In the genomic region with DNA sequence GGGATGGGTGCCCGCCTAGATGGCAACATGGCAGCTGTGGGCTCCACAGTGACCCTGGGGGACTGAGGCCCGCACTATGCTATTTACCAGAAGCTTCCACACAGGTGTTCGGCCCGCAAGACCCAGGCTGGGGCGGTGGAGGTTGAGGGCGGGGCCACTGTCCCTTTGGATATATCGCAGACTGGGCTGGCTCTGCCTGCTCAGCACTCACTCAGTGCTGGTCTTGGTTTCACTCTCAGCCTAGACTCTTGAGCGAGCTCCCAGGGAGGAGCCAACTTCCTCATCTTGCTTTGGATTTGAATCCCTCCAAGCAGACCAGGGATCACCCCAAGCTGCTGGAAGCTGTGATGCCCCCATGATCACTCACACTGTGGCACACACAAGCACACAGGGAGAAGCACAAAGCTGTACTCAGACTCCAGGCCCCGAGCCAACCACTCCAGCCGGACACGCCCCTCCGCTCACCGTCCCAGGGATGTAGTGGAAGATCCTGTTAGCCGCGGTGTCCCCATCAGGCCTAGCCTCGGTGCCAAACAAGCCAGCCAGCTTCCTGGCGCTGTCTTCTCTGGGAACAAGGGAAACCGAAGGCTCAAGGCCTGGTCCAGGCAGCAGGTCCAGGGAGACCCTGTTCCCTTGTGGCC, we compare ENCODE assay signal across 8 mouse cellular contexts. TPM values are rescaled to one million over a fixed set of nuclear protein-coding genes. Genes with fewer than 3 reads are reported as not detected.
A peak's percentile ranks its signal among the peaks of the same experiment; 100 is the strongest.
DNase-seq lines count a peak whose midpoint lies in the region; ATAC-seq and TF ChIP-seq lines count a peak whose summit lies in the region.

No protein-coding gene starts in this region.

- H3K9ac ChIP-seq in heart, adult 2 months (ENCODE audit: low read depth, low read length), result no peak overlapping the region

- H3K36me3 ChIP-seq in heart, adult 2 months (ENCODE audit: control insufficient read depth, insufficient read depth, low read length), result no peaks in the 10 kb centered on the region
- H3K36me3 ChIP-seq in limb, embryonic 10.5 days, result peaks cover 49% of the 10 kb centered on the region

- H3K27me3 ChIP-seq in heart, adult 2 months (ENCODE audit: control insufficient read depth, insufficient read depth, low read length), result no peaks in the 10 kb centered on the region
- no peaks in the 10 kb centered on the region for H3K27me3 ChIP-seq in limb, embryonic 10.5 days (ENCODE audit: low read depth, poor library complexity, severe bottlenecking)

- no peak overlapping the region for H3K4me3 ChIP-seq in heart, adult 2 months
- peak overlapping the region; percentile 17 for H3K4me3 ChIP-seq in limb, embryonic 10.5 days

- no peaks in the 10 kb centered on the region for H3K9me3 ChIP-seq in limb, embryonic 10.5 days (replicated peaks)

- H3K27ac ChIP-seq in heart, adult 2 months, result no peak overlapping the region
- peak overlapping the region; percentile 51; the same call in 1 of the 2 replicates for H3K27ac ChIP-seq in limb, embryonic 10.5 days

- TF ChIP-seq CTCF in heart, adult 2 months (IDR thresholded peaks at IDR 0.05), result no peak

- no peaks in the 10 kb centered on the region; the same call in 1 of the 2 replicates for H3K4me1 ChIP-seq in heart, adult 2 months (ENCODE audit: control insufficient read depth, insufficient read depth, low read length)
- H3K4me1 ChIP-seq in limb, embryonic 10.5 days, result peaks cover 13% of the 10 kb centered on the region

- no peaks in the 10 kb centered on the region for H3K79me2 ChIP-seq in heart, adult 2 months (replicated peaks; ENCODE audit: control insufficient read depth, insufficient read depth, low read length)

- WGBS in heart, adult 2 months, result 27% methylated on average over 18 of the region's 18 CpGs
- 37% methylated on average over 18 of the region's 18 CpGs for WGBS in limb, embryonic 10.5 days

- DNase-seq in urinary bladder, postnatal 14 days (ENCODE audit: low spot score), result peak; percentile 63
- no peak for DNase-seq in urinary bladder, adult 2 months (ENCODE audit: low spot score)
- peak; percentile 53 to 57 for DNase-seq in heart, adult 2 months
- no peak for DNase-seq in limb, embryonic 10.5 days (ENCODE audit: low spot score)
- DNase-seq in left cerebral cortex, adult 8-10 months (ENCODE audit: low spot score in 2 of 2), result no peak
- DNase-seq in ovary, postnatal 14 days (ENCODE audit: low spot score), result no peak

- intact Hi-C loops in heart, adult 2 months (cut with DNase I), result no loop called here

- peak; percentile 35; the same call in 1 of the 2 replicates for ATAC-seq in megakaryocyte-erythroid progenitor cell, adult 5-6 weeks (replicated peaks; ENCODE audit: low FRiP score, low TSS enrichment, poor library complexity, severe bottlenecking)
- no peak for ATAC-seq in erythroblast, adult 5-6 weeks (replicated peaks; ENCODE audit: low FRiP score, poor library complexity, severe bottlenecking)

- TF ChIP-seq EP300 in heart, adult 2 months (IDR thresholded peaks at IDR 0.05; ENCODE audit: insufficient read depth, low read depth, low read length), result no peak

- TF ChIP-seq POLR2A in heart, adult 2 months (IDR thresholded peaks at IDR 0.05; ENCODE audit: insufficient read depth, low read depth, low read length), result no peak

RNA-seq across cellular contexts. Expression of a gene that starts 6.8 kb away (rescaled TPM):
- polyA plus RNA-seq in urinary bladder, adult 2 months (2012; rRNA removed), result 86.6 and 88.2 TPM in 2 replicates
- total RNA-seq in heart, adult 2 months (2021), result 10 to 100 TPM in 1 of 2 experiments, 1 to 10 TPM in 1; 9.7 to 10.8 TPM
- polyA plus RNA-seq in heart, adult 2 months (2012; rRNA removed), result 25.2 and 28.0 TPM in 2 replicates
- polyA plus RNA-seq in limb, embryonic 10.5 days (2016; fragmentation: Nextera tagmentation; extraction: Ambion mirVana), result 24.2 and 25.2 TPM in 2 replicates
- 16.9 and 31.4 TPM in 2 replicates for total RNA-seq in megakaryocyte-erythroid progenitor cell, adult 5-6 weeks (2014; fragmentation: Nextera tagmentation)
- total RNA-seq in megakaryocyte-erythroid progenitor cell, adult 5-6 weeks (2017), result 8.7 and 11.7 TPM in 2 replicates
- total RNA-seq in erythroblast, adult 5-6 weeks (2015; ENCODE audit: low replicate concordance), result 11.0 and 11.1 TPM in 2 replicates
- 9.9 and 12.8 TPM in 2 replicates for total RNA-seq in erythroblast, adult 5-6 weeks (2017; ENCODE audit: low replicate concordance)
- 10 to 100 TPM; 33.2 to 40.5 (median 38.6) TPM for total RNA-seq in left cerebral cortex, adult 8-10 months (2022)

RNA-seq across cellular contexts. Expression of a gene that starts 7.9 kb away (rescaled TPM):
- polyA plus RNA-seq in urinary bladder, adult 2 months (2012; rRNA removed), result 57.9 and 67.2 TPM in 2 replicates
- 10 to 100 TPM; 24.8 to 25.1 TPM for total RNA-seq in heart, adult 2 months (2021)
- 33.9 and 45.5 TPM in 2 replicates for polyA plus RNA-seq in heart, adult 2 months (2012; rRNA removed)
- 103 and 141 TPM in 2 replicates for polyA plus RNA-seq in limb, embryonic 10.5 days (2016; fragmentation: Nextera tagmentation; extraction: Ambion mirVana)
- 160 TPM in 2 replicates for total RNA-seq in megakaryocyte-erythroid progenitor cell, adult 5-6 weeks (2014; fragmentation: Nextera tagmentation)
- 148 and 207 TPM in 2 replicates for total RNA-seq in megakaryocyte-erythroid progenitor cell, adult 5-6 weeks (2017)
- total RNA-seq in erythroblast, adult 5-6 weeks (2015; ENCODE audit: low replicate concordance), result 12.1 and 15.0 TPM in 2 replicates
- 24.8 and 28.3 TPM in 2 replicates for total RNA-seq in erythroblast, adult 5-6 weeks (2017; ENCODE audit: low replicate concordance)
- 10 to 100 TPM; 64.5 to 70.3 (median 68.1) TPM for total RNA-seq in left cerebral cortex, adult 8-10 months (2022)

RNA-seq across cellular contexts. Expression of a gene that starts 12.2 kb away (rescaled TPM):
- 0.10 and 0.18 TPM in 2 replicates for polyA plus RNA-seq in urinary bladder, adult 2 months (2012; rRNA removed)
- total RNA-seq in heart, adult 2 months (2021), result 100 to 1,000 TPM; 273 to 332 TPM
- 163 and 257 TPM in 2 replicates for polyA plus RNA-seq in heart, adult 2 months (2012; rRNA removed)
- 0.18 and 0.29 TPM in 2 replicates for polyA plus RNA-seq in limb, embryonic 10.5 days (2016; fragmentation: Nextera tagmentation; extraction: Ambion mirVana)
- total RNA-seq in megakaryocyte-erythroid progenitor cell, adult 5-6 weeks (2014; fragmentation: Nextera tagmentation), result not detected in 2 replicates
- not detected in 2 replicates for total RNA-seq in megakaryocyte-erythroid progenitor cell, adult 5-6 weeks (2017)
- 2.3 and 3.6 TPM in 2 replicates for total RNA-seq in erythroblast, adult 5-6 weeks (2015; ENCODE audit: low replicate concordance)
- 4.3 and 4.9 TPM in 2 replicates for total RNA-seq in erythroblast, adult 5-6 weeks (2017; ENCODE audit: low replicate concordance)
- total RNA-seq in left cerebral cortex, adult 8-10 months (2022), result under 1 TPM; 0.34 to 0.59 (median 0.51) TPM

RNA-seq across cellular contexts. Expression of a gene that starts 24.8 kb away (rescaled TPM):
- 3.0 and 3.1 TPM in 2 replicates for polyA plus RNA-seq in urinary bladder, adult 2 months (2012; rRNA removed)
- total RNA-seq in heart, adult 2 months (2021), result 10 to 100 TPM in 1 of 2 experiments, 1 to 10 TPM in 1; 9.7 to 12.1 TPM
- 4.6 and 4.8 TPM in 2 replicates for polyA plus RNA-seq in heart, adult 2 months (2012; rRNA removed)
- polyA plus RNA-seq in limb, embryonic 10.5 days (2016; fragmentation: Nextera tagmentation; extraction: Ambion mirVana), result 1.1 and 1.2 TPM in 2 replicates
- 0.55 TPM in 1 of 2 replicates, not detected in the other for total RNA-seq in megakaryocyte-erythroid progenitor cell, adult 5-6 weeks (2014; fragmentation: Nextera tagmentation)
- total RNA-seq in megakaryocyte-erythroid progenitor cell, adult 5-6 weeks (2017), result 0.38 and 1.2 TPM in 2 replicates
- 8.3 and 18.6 TPM in 2 replicates for total RNA-seq in erythroblast, adult 5-6 weeks (2015; ENCODE audit: low replicate concordance)
- total RNA-seq in erythroblast, adult 5-6 weeks (2017; ENCODE audit: low replicate concordance), result 29.9 and 35.8 TPM in 2 replicates
- 1 to 10 TPM; 5.9 to 7.5 (median 7.0) TPM for total RNA-seq in left cerebral cortex, adult 8-10 months (2022)

RNA-seq across cellular contexts. Expression of a gene that starts 27.3 kb away (rescaled TPM):
- polyA plus RNA-seq in urinary bladder, adult 2 months (2012; rRNA removed), result 15.0 and 15.6 TPM in 2 replicates
- 1 to 10 TPM; 3.2 to 4.5 TPM for total RNA-seq in heart, adult 2 months (2021)
- 6.9 and 8.3 TPM in 2 replicates for polyA plus RNA-seq in heart, adult 2 months (2012; rRNA removed)
- 0.20 and 0.45 TPM in 2 replicates for polyA plus RNA-seq in limb, embryonic 10.5 days (2016; fragmentation: Nextera tagmentation; extraction: Ambion mirVana)
- 0.66 and 3.4 TPM in 2 replicates for total RNA-seq in megakaryocyte-erythroid progenitor cell, adult 5-6 weeks (2014; fragmentation: Nextera tagmentation)
- total RNA-seq in megakaryocyte-erythroid progenitor cell, adult 5-6 weeks (2017), result 3.2 and 5.6 TPM in 2 replicates
- total RNA-seq in erythroblast, adult 5-6 weeks (2015; ENCODE audit: low replicate concordance), result 70.9 and 108 TPM in 2 replicates
- 185 and 281 TPM in 2 replicates for total RNA-seq in erythroblast, adult 5-6 weeks (2017; ENCODE audit: low replicate concordance)
- total RNA-seq in left cerebral cortex, adult 8-10 months (2022), result 1 to 10 TPM; 1.2 to 3.3 (median 2.4) TPM

Comparison
In these comparisons a context has a peak if more than half of its experiments do, and no peak if none do; other contexts are left out.
1. DNase-seq: peak in urinary bladder, postnatal 14 days (single experiment) and heart, adult 2 months (2 of 2); none in urinary bladder, adult 2 months (single experiment), limb, embryonic 10.5 days (single experiment), left cerebral cortex, adult 8-10 months (0 of 2) and ovary, postnatal 14 days (single experiment).
2. RNA of a gene that starts 12.2 kb away (total RNA-seq): 273 to 332 TPM in heart, adult 2 months; 2.3 to 4.9 TPM in erythroblast, adult 5-6 weeks, 0.34 to 0.59 TPM in left cerebral cortex, adult 8-10 months and not detected in megakaryocyte-erythroid progenitor cell, adult 5-6 weeks; every median in the first group is over 10 times any median in the second.